Mouse (Mus musculus) mouse trophoblast stem cell (cell line): ENCODE measurements around the gene Col2a1.

ENCODE experiments used
- in situ Hi-C, 2 experiments: fragments of 300-500 bp; cut with MseI, MboI; formaldehyde crosslinking; loops; 2 replicates in 1 of 2; 3 replicates in 1 of 2; pipeline ENCODE4 v1.15.1; 2025

Col2a1 gene

GRCm38 (mm10) chr15:98002991-98003821, 1.3 kb downstream of the Col2a1 start:
- in situ Hi-C loops: no loop called here

GRCm38 (mm10) chr15:98002113-98002990, 2.1 kb downstream of the Col2a1 start:
- in situ Hi-C loops: no loop called here

DNA sequence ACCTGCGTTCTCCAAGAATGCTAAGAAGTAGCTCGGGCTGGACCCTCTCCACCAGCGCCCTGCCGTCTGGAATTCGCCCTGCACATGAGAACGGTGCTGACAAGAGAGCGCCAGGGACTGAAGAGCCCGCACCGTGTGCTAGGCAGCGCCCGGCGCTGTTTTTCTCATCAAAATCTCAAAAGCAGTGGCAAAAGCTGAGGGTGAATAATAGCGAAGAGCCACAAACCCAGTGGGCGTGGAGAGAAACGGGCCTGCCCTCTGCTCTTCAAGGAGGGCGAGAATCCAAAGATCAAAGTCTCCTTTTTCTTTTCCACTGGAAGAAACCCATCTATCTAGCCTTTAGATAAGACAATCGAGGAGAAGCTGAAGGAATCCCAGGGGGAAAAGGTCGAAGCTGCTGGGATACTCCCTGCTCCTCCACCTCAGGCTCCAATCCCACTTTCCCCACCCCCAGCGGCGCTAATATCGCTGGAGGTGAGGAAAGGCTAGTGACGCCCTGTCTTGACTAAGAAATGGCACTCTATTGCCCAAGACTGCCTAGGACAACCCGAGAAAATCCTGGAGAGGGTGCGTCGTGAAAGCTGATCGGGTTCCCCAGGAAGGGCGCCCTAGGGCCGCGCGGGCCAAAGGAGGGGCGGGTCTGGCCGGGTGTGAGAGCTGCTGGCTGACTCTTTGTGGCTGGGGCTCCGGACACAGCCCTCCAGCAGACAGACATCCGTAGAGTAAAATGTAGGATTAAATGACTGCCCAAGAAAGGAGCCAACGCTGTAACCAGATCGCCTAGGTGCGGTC, 3.0 kb downstream of the Col2a1 start:
- in situ Hi-C loops: no loop called here

DNA sequence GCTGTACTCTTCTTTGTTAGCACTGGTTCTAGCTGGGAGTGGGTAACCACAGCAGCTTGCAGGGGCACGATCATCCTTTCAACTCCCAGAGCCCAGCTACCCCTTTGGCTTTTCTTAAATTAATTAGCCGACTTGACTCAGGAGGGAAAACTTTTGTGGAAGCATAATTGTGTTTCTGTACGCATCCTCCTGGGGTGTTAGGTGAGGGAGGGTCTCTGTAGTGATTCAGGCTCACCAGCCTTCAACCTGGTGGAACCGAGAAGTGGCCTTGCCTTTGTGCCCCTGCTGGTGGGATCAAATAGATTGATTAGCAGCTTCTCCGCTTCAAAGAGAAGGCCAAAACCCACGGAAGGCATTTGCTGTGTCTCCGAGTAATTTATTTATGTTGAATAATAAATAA, 4.5 kb downstream of the Col2a1 start:
- in situ Hi-C loops: no loop called here

- in situ Hi-C loops: no loop called here
Observed at GRCm38 (mm10) chr15:97999546-97999945, 4.9 kb downstream of the Col2a1 start.

- in situ Hi-C loops: no loop called here
Observed at GRCm38 (mm10) chr15:97996716-97997256, 7.7 kb downstream of the Col2a1 start.

- in situ Hi-C loops: no loop called here
Observed at GRCm38 (mm10) chr15:97992712-97993286, 11.7 kb downstream of the Col2a1 start.

GRCm38 (mm10) chr15:97992027-97992711, 12.3 kb downstream of the Col2a1 start:
- in situ Hi-C loops: no loop called here

- in situ Hi-C loops: no loop called here
Observed at GRCm38 (mm10) chr15:97991285-97991895, 13.1 kb downstream of the Col2a1 start.

DNA sequence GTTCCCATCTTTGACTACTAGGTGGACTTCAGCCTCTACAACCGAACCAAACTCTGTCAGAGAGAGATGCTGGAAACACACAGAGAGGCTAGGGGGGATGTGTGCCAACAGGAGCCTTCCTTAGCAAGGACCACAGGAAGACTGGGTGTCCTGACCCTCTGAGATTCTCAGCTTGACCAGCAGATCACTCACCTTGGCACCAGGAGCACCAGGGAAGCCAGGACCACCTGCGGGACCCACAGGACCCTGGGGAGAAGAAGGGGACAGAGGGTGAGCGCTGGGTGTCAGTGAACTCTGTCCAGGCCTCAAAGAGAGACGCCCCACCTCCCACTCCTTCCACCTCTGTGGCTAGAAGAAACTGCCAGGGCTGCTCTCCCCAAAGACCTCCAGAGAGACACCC, 13.8 kb downstream of the Col2a1 start:
- in situ Hi-C loops: no loop called here

DNA sequence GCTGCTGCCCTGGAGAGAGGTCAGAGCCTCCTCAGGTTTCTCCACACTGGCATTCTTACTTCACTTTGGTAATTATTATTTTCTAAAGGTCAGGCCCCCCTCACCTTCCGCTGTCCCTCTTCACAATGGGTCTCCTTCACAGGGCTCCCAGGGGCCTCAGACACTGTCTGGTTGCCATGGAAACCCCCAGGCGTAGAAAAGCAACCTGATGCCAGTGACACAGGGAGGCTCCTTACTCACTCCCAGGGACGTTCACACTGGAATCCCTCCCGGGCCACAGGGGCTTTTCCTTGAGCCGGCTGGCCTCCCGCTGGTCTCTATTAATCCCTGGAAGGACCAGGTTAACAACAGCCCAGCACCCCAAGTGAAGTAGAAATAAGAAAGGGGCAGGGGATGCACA, 14.4 kb downstream of the Col2a1 start:
- in situ Hi-C loops: no loop called here

- in situ Hi-C loops: no loop called here
Observed at GRCm38 (mm10) chr15:97989544-97989943, 15.0 kb downstream of the Col2a1 start.

- in situ Hi-C loops: no loop called here
Observed at GRCm38 (mm10) chr15:97981560-97981959, 22.9 kb downstream of the Col2a1 start.

GRCm38 (mm10) chr15:97973248-97974005, 31.1 kb downstream of the Col2a1 start:
- in situ Hi-C loops: no loop called here

GRCm38 (mm10) chr15:97972580-97972979, 31.9 kb downstream of the Col2a1 start:
- in situ Hi-C loops: no loop called here

DNA sequence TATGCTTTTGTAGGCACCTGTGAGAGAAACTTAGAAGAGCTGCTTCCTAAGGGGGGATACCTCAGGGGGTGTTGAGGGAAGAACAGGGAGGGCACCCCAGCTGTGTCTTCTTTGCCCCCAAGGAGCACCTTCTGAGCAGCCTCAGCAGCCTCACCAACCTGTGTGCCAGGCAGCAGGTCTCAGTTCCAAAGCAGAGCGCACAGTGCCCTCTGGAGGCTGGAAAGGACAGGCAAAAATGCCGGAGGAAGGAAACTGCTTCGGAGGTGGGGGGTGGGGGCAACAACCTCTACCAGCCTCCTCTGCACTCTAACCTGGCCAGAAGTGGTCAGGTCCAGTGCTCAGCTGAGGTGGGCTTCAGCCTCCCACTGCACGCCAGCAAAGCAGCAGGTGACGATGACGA, 34.2 kb downstream of the Col2a1 start:
- in situ Hi-C loops: no loop called here

DNA sequence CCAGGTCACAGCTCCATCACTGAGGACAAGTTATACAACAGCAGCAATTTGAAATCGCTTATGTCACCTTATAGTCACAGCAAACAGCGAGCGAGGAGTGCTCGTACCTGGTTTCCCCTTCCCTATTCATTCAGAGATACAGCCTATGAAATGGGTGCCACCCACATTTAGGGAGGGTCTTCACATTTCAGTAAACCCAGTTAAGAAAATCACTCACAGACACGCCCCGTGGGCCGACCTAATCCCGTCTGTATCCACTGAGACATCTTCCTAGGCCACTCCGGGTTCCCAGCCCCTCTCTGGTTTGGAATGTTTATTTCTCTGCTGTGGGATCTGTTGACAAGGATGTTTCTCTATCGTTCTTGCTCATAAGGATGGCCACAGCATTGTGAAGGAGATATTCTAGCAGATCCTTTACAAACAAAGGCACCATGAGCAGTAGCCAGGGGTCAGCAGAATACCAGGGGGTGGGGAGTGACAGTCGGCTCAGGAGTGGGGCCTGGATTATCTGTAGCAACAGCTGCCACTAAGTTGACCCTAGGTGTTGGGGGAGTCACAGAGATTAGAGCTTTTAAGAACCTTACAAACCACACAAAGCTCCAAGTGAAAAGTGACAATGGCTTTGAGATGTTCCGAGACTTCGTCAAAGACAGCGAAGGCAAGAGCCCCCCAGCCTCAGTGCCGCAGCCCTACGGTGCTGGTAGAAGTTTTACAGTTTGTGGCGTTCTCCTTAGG, 39.0 kb downstream of the Col2a1 start:
- in situ Hi-C loops: no loop called here

DNA sequence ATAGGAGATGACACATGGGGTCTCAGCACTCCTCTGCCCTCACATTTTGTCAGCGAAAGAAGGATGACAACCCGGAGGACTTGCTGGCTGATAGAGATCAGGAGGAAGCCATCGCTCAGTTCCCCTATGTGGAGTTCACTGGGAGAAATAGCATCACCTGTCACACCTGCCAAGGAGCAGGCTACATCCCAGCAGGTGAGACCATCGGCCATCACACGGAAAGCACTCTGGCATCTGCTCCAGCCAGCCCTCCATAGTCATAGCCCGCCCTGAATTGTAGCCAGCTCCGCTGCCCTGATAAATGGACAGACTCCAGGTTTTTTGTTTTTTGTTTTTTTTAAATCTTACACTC, 39.7 kb downstream of the Col2a1 start:
- in situ Hi-C loops: no loop called here
